Mouse (Mus musculus): ENCODE measurements at regions not wholly inside any gene's neighbourhood (a gene's known extent, or its start where the extent isn't known, plus 50 kb on each side); places are given as distances from the start of the nearest gene placed in this dataset.

DNA sequence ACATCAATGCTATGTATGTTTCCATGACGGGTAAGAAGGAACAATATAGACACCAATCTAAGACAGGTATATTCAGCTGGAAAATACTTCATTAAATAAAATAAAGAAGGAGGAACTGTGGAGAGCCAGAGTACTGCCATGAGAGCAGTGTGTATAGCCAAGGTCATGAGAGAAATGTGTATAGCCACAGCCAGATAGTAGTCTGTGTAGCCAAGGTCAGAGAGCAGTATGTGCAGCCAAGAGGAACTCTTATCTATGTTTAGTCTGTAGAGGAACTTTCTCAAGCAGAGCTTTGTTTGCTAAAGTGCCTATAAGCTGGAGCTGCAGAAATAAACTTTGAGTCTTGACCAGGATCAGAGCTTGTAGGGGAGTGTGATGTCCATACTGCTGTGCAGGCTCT, 75.4 kb downstream of the Rgs18 start:
- H3K4me3 ChIP-seq (ENCODE audit: low read depth, low read length): no peak overlapping the region
- DNase-seq (ENCODE audit: low spot score) (peak; percentile 28), ATAC-seq (ENCODE audit: insufficient read depth, low read depth) (peak; percentile 67)
- no peaks in the 10 kb centered on the region for H3K27me3 ChIP-seq (ENCODE audit: control insufficient read depth, insufficient read depth, low read length)
- WGBS: 56% methylated on average over 1 of the region's 1 CpGs
- H3K4me2 ChIP-seq (ENCODE audit: low read depth, low read length): no peak overlapping the region
- no peak overlapping the region for H3K27ac ChIP-seq (ENCODE audit: low read depth)
- H3K9ac ChIP-seq (replicated peaks; ENCODE audit: low read depth, low read length): no peak overlapping the region
- no peaks in the 10 kb centered on the region; the same call in 1 of the 2 replicates for H3K4me1 ChIP-seq (ENCODE audit: control insufficient read depth, insufficient read depth)
- H3K36me3 ChIP-seq (replicated peaks; ENCODE audit: control insufficient read depth, insufficient read depth, low read length): no peaks in the 10 kb centered on the region
- H3K9me3 ChIP-seq (replicated peaks; ENCODE audit: control insufficient read depth, low read length): no peaks in the 10 kb centered on the region
- TF ChIP-seq EP300 (IDR thresholded peaks at IDR 0.05; ENCODE audit: low read depth): no peak
- no peak for TF ChIP-seq CTCF (IDR thresholded peaks at IDR 0.05; ENCODE audit: low read depth)

DNA sequence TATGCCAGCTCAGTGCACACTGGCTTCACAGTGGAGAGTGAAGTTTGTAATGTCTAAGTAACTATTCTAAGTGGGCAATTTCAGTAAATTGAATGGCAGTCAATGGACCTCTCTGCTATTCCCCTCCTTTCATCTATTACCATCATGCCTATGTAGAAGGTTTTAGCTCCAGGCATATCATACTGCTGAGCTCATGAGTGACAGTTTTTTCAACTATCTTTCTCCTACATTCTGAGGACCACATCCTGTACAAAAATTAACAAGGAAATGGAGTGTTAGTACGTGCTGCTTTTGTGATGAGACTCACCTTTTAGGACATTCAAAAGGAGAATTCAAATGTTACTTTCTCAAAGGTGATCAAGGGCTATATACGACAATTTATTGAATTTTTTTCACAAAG, 80.0 kb downstream of the Rgs18 start:
- no peak for DNase-seq (ENCODE audit: low spot score)
- ATAC-seq (ENCODE audit: insufficient read depth, low read depth): no peak
- Histone ChIP-seq H3K27me3 (ENCODE audit: control insufficient read depth, insufficient read depth, low read length) (no peaks in the 10 kb centered on the region), H3K9ac (replicated peaks; ENCODE audit: low read depth, low read length) (no peak overlapping the region), H3K27ac (ENCODE audit: low read depth) (no peak overlapping the region), H3K36me3 (replicated peaks; ENCODE audit: control insufficient read depth, insufficient read depth, low read length) (no peaks in the 10 kb centered on the region), H3K9me3 (replicated peaks; ENCODE audit: control insufficient read depth, low read length) (no peaks in the 10 kb centered on the region), H3K4me1 (ENCODE audit: control insufficient read depth, insufficient read depth) (no peaks in the 10 kb centered on the region; the same call in 1 of the 2 replicates), H3K4me2 (ENCODE audit: low read depth, low read length) (no peak overlapping the region), H3K4me3 (ENCODE audit: low read depth, low read length) (no peak overlapping the region)
- TF ChIP-seq CTCF (IDR thresholded peaks at IDR 0.05; ENCODE audit: low read depth) (no peak), EP300 (IDR thresholded peaks at IDR 0.05; ENCODE audit: low read depth) (no peak)
- 75% methylated on average over 2 of the region's 2 CpGs for WGBS

DNA sequence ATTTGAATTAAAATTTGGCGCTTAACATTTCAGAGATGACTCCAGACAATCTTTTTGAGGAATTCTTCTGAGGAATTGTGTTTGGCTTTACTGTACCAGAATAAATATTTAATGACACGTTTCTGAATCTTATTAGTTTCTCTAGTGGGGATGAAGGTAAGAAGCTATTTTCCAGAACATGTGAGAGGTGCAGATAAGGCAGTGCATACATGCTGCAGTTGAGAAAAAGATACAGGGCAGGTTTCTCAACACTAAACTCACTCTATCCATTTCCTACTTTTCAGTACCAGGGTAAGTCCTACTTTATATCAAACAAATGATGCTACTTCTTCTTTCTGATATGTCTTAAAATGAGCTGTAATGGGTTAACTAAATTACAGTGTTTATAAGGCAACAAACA, 84.9 kb downstream of the Rgs18 start:
- Histone ChIP-seq H3K27me3 (ENCODE audit: control insufficient read depth, insufficient read depth, low read length) (no peaks in the 10 kb centered on the region), H3K4me1 (ENCODE audit: control insufficient read depth, insufficient read depth) (no peaks in the 10 kb centered on the region), H3K4me2 (ENCODE audit: low read depth, low read length) (no peak overlapping the region), H3K9me3 (replicated peaks; ENCODE audit: control insufficient read depth, low read length) (no peaks in the 10 kb centered on the region), H3K9ac (replicated peaks; ENCODE audit: low read depth, low read length) (no peak overlapping the region), H3K27ac (ENCODE audit: low read depth) (no peak overlapping the region), H3K4me3 (ENCODE audit: low read depth, low read length) (no peak overlapping the region), H3K36me3 (replicated peaks; ENCODE audit: control insufficient read depth, insufficient read depth, low read length) (no peaks in the 10 kb centered on the region)
- no peak for DNase-seq (ENCODE audit: low spot score)
- no peak for TF ChIP-seq CTCF (IDR thresholded peaks at IDR 0.05; ENCODE audit: low read depth)
- no peak for TF ChIP-seq EP300 (IDR thresholded peaks at IDR 0.05; ENCODE audit: low read depth)
- ATAC-seq (ENCODE audit: insufficient read depth, low read depth): no peak
- 56% methylated on average over 2 of the region's 2 CpGs for WGBS

GRCm38 (mm10) chr1:144682118-144682517, 93.1 kb downstream of the Rgs18 start:
- ATAC-seq (ENCODE audit: insufficient read depth, low read depth): no peak
- TF ChIP-seq EP300 (IDR thresholded peaks at IDR 0.05; ENCODE audit: low read depth) (no peak), CTCF (IDR thresholded peaks at IDR 0.05; ENCODE audit: low read depth) (no peak)
- no peak overlapping the region for H3K9ac ChIP-seq (replicated peaks; ENCODE audit: low read depth, low read length)
- no peak overlapping the region for H3K4me2 ChIP-seq (ENCODE audit: low read depth, low read length)
- no peaks in the 10 kb centered on the region for H3K9me3 ChIP-seq (replicated peaks; ENCODE audit: control insufficient read depth, low read length)
- no peaks in the 10 kb centered on the region for H3K36me3 ChIP-seq (replicated peaks; ENCODE audit: control insufficient read depth, insufficient read depth, low read length)
- H3K4me1 ChIP-seq (ENCODE audit: control insufficient read depth, insufficient read depth): no peaks in the 10 kb centered on the region
- DNase-seq (ENCODE audit: low spot score): no peak
- no peak overlapping the region for H3K4me3 ChIP-seq (ENCODE audit: low read depth, low read length)
- WGBS: 82% methylated on average over 7 of the region's 7 CpGs
- H3K27me3 ChIP-seq (ENCODE audit: control insufficient read depth, insufficient read depth, low read length): no peaks in the 10 kb centered on the region
- no peak overlapping the region for H3K27ac ChIP-seq (ENCODE audit: low read depth)

GRCm38 (mm10) chr1:144667450-144667849, 100.0 kb upstream of the Rgs21 start:
- no peaks in the 10 kb centered on the region for H3K9me3 ChIP-seq (replicated peaks; ENCODE audit: control insufficient read depth, low read length)
- no peak overlapping the region for H3K27ac ChIP-seq (ENCODE audit: low read depth)
- TF ChIP-seq EP300 (IDR thresholded peaks at IDR 0.05; ENCODE audit: low read depth) (no peak), CTCF (IDR thresholded peaks at IDR 0.05; ENCODE audit: low read depth) (no peak)
- no peak for ATAC-seq (ENCODE audit: insufficient read depth, low read depth)
- no peak overlapping the region for H3K4me2 ChIP-seq (ENCODE audit: low read depth, low read length)
- no peaks in the 10 kb centered on the region for H3K36me3 ChIP-seq (replicated peaks; ENCODE audit: control insufficient read depth, insufficient read depth, low read length)
- no peak overlapping the region for H3K4me3 ChIP-seq (ENCODE audit: low read depth, low read length)
- H3K9ac ChIP-seq (replicated peaks; ENCODE audit: low read depth, low read length): no peak overlapping the region
- no peaks in the 10 kb centered on the region for H3K4me1 ChIP-seq (ENCODE audit: control insufficient read depth, insufficient read depth)
- no peaks in the 10 kb centered on the region for H3K27me3 ChIP-seq (ENCODE audit: control insufficient read depth, insufficient read depth, low read length)
- 65% methylated on average over 5 of the region's 5 CpGs for WGBS
- no peak for DNase-seq (ENCODE audit: low spot score)

DNA sequence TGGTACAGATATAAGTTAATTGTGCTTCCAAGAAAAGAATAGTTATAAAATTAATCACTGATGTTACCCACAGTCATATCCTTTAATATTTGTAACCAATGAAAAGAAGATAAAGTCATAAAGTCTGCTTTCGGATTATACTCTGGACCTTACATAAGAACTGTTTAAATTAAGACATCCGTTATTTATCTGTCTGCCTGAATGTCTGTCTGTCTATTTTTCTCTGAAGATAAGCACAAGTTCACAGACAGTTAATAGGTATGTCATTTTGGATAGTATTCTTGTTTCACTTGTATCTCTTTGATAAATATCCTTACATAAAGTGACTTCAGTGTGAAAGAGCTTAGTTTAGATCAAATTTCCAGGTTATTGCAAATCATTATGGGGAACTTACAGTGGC, 88.8 kb upstream of the Rgs21 start:
- Histone ChIP-seq H3K4me1 (ENCODE audit: control insufficient read depth, insufficient read depth) (no peaks in the 10 kb centered on the region), H3K27ac (ENCODE audit: low read depth) (no peak overlapping the region), H3K27me3 (ENCODE audit: control insufficient read depth, insufficient read depth, low read length) (no peaks in the 10 kb centered on the region), H3K4me2 (ENCODE audit: low read depth, low read length) (no peak overlapping the region), H3K4me3 (ENCODE audit: low read depth, low read length) (no peak overlapping the region), H3K9ac (replicated peaks; ENCODE audit: low read depth, low read length) (no peak overlapping the region), H3K9me3 (replicated peaks; ENCODE audit: control insufficient read depth, low read length) (no peaks in the 10 kb centered on the region), H3K36me3 (replicated peaks; ENCODE audit: control insufficient read depth, insufficient read depth, low read length) (no peaks in the 10 kb centered on the region)
- TF ChIP-seq CTCF (IDR thresholded peaks at IDR 0.05; ENCODE audit: low read depth) (no peak), EP300 (IDR thresholded peaks at IDR 0.05; ENCODE audit: low read depth) (no peak)
- DNase-seq (ENCODE audit: low spot score) (no peak), ATAC-seq (ENCODE audit: insufficient read depth, low read depth) (no peak)
- 67% methylated on average over 2 of the region's 2 CpGs for WGBS
